Mouse (Mus musculus) hindlimb bud, embryonic 11.5 days (tissue): ENCODE measurements around the gene Ddx4.
"Not testable (repeated sequence)": the region's sequence is repeated elsewhere in the genome, so short reads cannot be mapped to it uniquely, and the experiment has no call there.

Experiments used
- DNase-seq: peaks from one replicate; pipeline ENCODE4 v3.0.0-alpha.2; 2012; ENCODE audit warnings: low read depth, low spot score; ENCODE audit errors: extremely low spot score

The Ddx4 gene

GRCm38 (mm10) chr13:112639111-112639510, 13.2 kb downstream of the Ddx4 start:
- DNase-seq, result no peak

GRCm38 (mm10) chr13:112636498-112636897, 15.8 kb downstream of the Ddx4 start:
- DNase-seq, result no peak

- no peak for DNase-seq
Measured at GRCm38 (mm10) chr13:112635174-112635837, 17.0 kb downstream of the Ddx4 start.

GRCm38 (mm10) chr13:112625566-112625965, 26.7 kb downstream of the Ddx4 start:
- DNase-seq, result no peak

GRCm38 (mm10) chr13:112624622-112625021, 27.7 kb downstream of the Ddx4 start:
- no peak for DNase-seq

- DNase-seq, result no peak
Measured at GRCm38 (mm10) chr13:112623656-112624055, 28.6 kb downstream of the Ddx4 start.

- no peak for DNase-seq
Measured at GRCm38 (mm10) chr13:112621592-112621991, 30.7 kb downstream of the Ddx4 start.

GRCm38 (mm10) chr13:112608606-112609005, 43.7 kb downstream of the Ddx4 start:
- no peak for DNase-seq

GRCm38 (mm10) chr13:112604411-112604810, 47.9 kb downstream of the Ddx4 start:
- no peak for DNase-seq

GRCm38 (mm10) chr13:112603839-112604238, 48.4 kb downstream of the Ddx4 start:
- DNase-seq, result no peak

GRCm38 (mm10) chr13:112602607-112603006, 49.7 kb downstream of the Ddx4 start:
- no peak for DNase-seq

GRCm38 (mm10) chr13:112594260-112594659, 58.0 kb downstream of the Ddx4 start, which contains the start of gene Il31ra:
Gene Il31ra, minus strand, starts transcription at chr13:112594360.
- DNase-seq, result not testable (repeated sequence)

GRCm38 (mm10) chr13:112590254-112590653, 62.0 kb downstream of the Ddx4 start:
- DNase-seq, result no peak

- DNase-seq, result no peak
Measured at GRCm38 (mm10) chr13:112589625-112590024, 62.6 kb downstream of the Ddx4 start.

GRCm38 (mm10) chr13:112584556-112585237, 67.6 kb downstream of the Ddx4 start:
- DNase-seq, result no peak

GRCm38 (mm10) chr13:112582291-112582690, 70.0 kb downstream of the Ddx4 start:
- no peak for DNase-seq

- DNase-seq, result no peak
Measured at GRCm38 (mm10) chr13:112581796-112582195, 70.5 kb downstream of the Ddx4 start.

GRCm38 (mm10) chr13:112580590-112581320, 71.5 kb downstream of the Ddx4 start:
- DNase-seq, result peak; percentile 62

- DNase-seq, result not testable (repeated sequence)
Measured at GRCm38 (mm10) chr13:112578041-112578440, 74.2 kb downstream of the Ddx4 start.

GRCm38 (mm10) chr13:112573800-112574199, 78.5 kb downstream of the Ddx4 start:
- DNase-seq, result no peak

- no peak for DNase-seq
Measured at GRCm38 (mm10) chr13:112570768-112571167, 81.5 kb downstream of the Ddx4 start.

- DNase-seq, result no peak
Measured at GRCm38 (mm10) chr13:112569606-112570005, 82.7 kb downstream of the Ddx4 start.
